Mouse (Mus musculus): ENCODE measurements around the gene Vmn2r107. TPM values are rescaled to one million over a fixed set of nuclear protein-coding genes. Genes with fewer than 3 reads are reported as not detected.

Gene Vmn2r107
- total RNA-seq (2015) = not detected in 2 replicates
- total RNA-seq (2017) = not detected in 2 replicates

- ATAC-seq (ENCODE audit: poor library complexity, severe bottlenecking) = no peak
These were observed at the start of gene Vmn2r107 for GRCm38 (mm10) chr17:20344942-20345341. Gene Vmn2r107 (plus strand): TSS chr17:20345242.

GRCm38 (mm10) chr17:20305790-20306189 is 39.3 kb upstream of the Vmn2r107 start:
- no peak for ATAC-seq (ENCODE audit: poor library complexity, severe bottlenecking)

- ATAC-seq (ENCODE audit: poor library complexity, severe bottlenecking) = no peak
These were observed 54.1 kb downstream of the Vmn2r107 start for GRCm38 (mm10) chr17:20399105-20399504.

- no peak for ATAC-seq (ENCODE audit: poor library complexity, severe bottlenecking)
These were observed 68.8 kb downstream of the Vmn2r107 start, which contains the start of gene Vmn1r224 for GRCm38 (mm10) chr17:20413846-20414245. Gene Vmn1r224 (plus strand): TSS chr17:20414146.

Other genes with a start within 250 kb of the Vmn2r107 start
- gene Fpr-rs7, start 231.0 kb upstream of the Vmn2r107 start, total RNA-seq (2015) = not detected in 2 replicates
- not detected in 2 replicates for gene Fpr-rs7, start 231.0 kb upstream of the Vmn2r107 start, total RNA-seq (2017)
- not detected in 2 replicates for gene Fpr-rs6, start 162.1 kb upstream of the Vmn2r107 start, total RNA-seq (2015)
- not detected in 2 replicates for gene Fpr-rs6, start 162.1 kb upstream of the Vmn2r107 start, total RNA-seq (2017)
- not detected in 2 replicates for gene Vmn2r105, start 110.2 kb upstream of the Vmn2r107 start, total RNA-seq (2015)
- not detected in 2 replicates for gene Vmn2r105, start 110.2 kb upstream of the Vmn2r107 start, total RNA-seq (2017)
- gene Vmn2r106, start 59.7 kb upstream of the Vmn2r107 start, total RNA-seq (2015) = not detected in 2 replicates
- not detected in 2 replicates for gene Vmn2r106, start 59.7 kb upstream of the Vmn2r107 start, total RNA-seq (2017)
- not detected in 2 replicates for gene Vmn1r224, start 68.9 kb downstream of the Vmn2r107 start, total RNA-seq (2015)
- not detected in 2 replicates for gene Vmn1r224, start 68.9 kb downstream of the Vmn2r107 start, total RNA-seq (2017)
- gene Vmn2r108, start 136.1 kb downstream of the Vmn2r107 start, total RNA-seq (2015) = not detected in 2 replicates
- not detected in 2 replicates for gene Vmn2r108, start 136.1 kb downstream of the Vmn2r107 start, total RNA-seq (2017)
- not detected in 2 replicates for gene Vmn1r225, start 152.9 kb downstream of the Vmn2r107 start, total RNA-seq (2015)
- not detected in 2 replicates for gene Vmn1r225, start 152.9 kb downstream of the Vmn2r107 start, total RNA-seq (2017)
- not detected in 2 replicates for gene Vmn2r109, start 219.5 kb downstream of the Vmn2r107 start, total RNA-seq (2015)
- gene Vmn2r109, start 219.5 kb downstream of the Vmn2r107 start, total RNA-seq (2017) = not detected in 2 replicates

Data from megakaryocyte, adult 5-6 weeks (primary cell).